Mouse (Mus musculus) 3T3-L1 (cell line): ENCODE measurements around the gene Dhx40.
"Not testable (repeated sequence)": the region's sequence is repeated elsewhere in the genome, so short reads cannot be mapped to it uniquely, and the experiment has no call there.

Source experiments
- DNase-seq: peaks from one replicate; pipeline ENCODE4 v3.0.0-alpha.2; 2015; ENCODE audit warnings: low read depth, low spot score

Gene Dhx40

GRCm38 (mm10) chr11:86751010-86751409, 56.5 kb downstream of the Dhx40 start:
- DNase-seq, result no peak

- no peak for DNase-seq
These were observed 57.6 kb downstream of the Dhx40 start for GRCm38 (mm10) chr11:86749776-86750423.

DNA sequence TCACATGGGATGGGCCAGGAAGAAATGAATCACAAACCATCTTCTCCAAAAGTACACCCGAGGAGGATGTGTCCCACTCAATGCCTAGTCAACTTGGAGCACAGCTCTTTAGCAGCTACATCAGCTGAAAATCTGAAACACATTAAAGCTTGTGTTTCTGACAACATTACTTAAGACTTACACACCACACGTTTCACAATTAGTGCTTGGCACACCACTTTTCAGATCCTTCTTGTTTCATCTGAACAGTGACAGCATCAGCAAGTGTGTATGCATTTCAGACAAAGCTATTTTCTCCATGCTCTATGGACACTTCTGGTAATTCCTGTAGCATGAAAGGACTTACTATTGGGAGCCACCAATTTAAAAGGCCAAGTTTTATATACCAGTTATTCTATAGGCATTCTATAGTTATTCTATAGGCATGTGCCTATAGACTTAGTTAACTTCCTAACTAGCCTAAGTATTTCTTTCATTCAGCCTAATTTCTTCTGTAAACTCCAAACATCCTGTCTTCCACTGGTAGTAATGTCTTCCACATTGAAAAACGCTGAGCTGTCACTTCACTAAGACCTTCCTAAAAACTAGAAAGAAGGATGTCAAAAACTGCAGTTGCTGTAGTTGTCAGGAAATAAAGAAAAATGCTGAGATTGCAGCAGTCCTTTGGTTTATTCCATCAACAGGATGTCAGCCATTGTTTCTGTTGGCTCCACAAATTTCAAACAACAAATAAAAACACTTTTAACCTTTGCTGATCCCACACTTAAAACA, 61.7 kb downstream of the Dhx40 start:
- DNase-seq, result no peak

- no peak for DNase-seq
These were observed 64.9 kb downstream of the Dhx40 start for GRCm38 (mm10) chr11:86742605-86743004.

GRCm38 (mm10) chr11:86741505-86741904, 66.0 kb downstream of the Dhx40 start:
- DNase-seq, result no peak

DNA sequence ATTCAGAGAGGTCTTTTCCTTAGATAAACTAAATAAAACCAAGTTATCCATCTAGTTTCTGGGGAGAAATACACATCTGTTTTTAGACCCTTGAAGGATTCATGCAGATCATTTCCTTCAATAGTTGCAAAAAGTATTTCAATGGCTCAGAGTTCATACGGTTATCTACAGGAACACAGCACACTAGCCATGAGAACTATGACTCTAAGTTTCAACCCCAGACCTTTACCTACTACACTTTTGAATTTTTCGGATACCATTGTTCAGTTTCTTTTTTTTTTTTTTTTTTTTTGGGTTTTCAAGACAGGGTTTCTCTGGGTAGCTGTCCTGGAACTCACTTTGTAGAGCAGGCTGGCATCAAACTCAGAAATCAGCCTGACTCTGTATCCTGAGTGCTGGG, 68.1 kb downstream of the Dhx40 start:
- DNase-seq, result no peak

- no peak for DNase-seq
These were observed 68.6 kb downstream of the Dhx40 start for GRCm38 (mm10) chr11:86738956-86739355.

DNA sequence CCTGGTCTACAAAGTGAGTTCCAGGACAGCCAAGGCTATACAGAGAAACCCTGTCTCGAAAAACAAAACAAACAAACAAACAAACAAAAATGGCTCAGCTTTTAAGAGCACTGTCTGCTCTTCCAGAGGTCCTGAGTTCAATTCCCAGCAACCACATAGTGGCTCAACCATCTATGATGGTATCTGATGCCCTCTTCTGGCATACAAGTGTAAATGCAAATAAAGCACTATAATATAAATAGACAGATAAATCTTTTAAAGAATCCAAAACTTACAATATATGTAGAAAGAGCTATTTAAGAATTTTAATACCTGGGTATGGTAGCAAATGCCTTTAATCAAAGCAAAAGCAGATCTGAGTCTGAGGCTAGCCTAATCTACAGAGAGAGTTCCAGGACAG, 69.2 kb downstream of the Dhx40 start:
- not testable (repeated sequence) for DNase-seq

- DNase-seq, result no peak
These were observed 70.1 kb downstream of the Dhx40 start for GRCm38 (mm10) chr11:86737301-86738000.

DNA sequence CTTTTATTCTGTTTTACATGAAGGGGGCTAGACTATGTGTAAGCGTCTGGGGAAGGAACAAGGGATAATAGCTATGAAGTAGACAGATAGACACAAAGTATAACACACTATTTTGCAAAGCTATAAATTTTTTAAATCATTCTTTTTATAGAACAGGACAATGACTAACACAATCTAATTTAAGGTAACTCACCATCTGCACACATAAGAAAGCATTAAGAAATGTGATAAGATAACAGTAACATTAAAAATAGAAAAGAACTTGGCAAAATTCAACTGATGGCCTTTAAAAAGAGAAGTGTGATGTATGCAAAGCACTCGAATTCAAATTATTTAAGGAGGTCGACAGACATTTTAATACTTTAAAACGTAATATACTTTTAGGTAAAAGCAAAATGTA, 72.6 kb downstream of the Dhx40 start:
- no peak for DNase-seq

DNA sequence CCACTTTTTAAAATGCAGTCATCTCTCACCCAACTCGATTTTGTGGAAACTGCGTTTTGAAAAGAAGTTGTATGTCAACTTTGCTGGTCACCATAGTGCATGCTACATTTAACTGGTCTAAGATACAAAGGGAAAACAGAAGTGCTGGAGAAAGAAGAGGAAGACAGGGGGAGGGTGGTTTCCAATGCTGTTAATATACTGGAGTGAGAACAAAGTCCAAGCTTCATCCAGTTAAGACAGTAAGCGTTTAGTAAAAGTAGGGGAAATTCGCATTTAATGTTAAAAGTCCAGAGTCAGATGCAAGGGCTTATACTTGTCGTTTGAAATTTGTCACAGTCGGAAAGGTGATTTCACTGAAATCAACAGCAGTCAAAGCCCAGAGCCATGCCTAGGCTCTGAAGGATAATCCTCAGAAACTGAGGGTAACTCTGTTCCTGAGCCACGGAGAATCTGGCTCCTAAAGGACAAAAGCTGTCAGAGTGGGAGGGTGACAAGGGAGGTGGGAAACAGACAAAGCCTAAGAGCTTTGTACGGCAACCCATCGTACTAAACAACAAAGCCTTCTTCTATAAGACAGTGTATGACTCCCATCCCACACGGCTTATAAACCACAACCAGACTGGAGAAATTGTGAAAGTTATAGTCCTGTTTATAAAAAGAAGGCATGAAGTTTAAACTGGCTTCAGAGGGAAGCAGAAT, 73.2 kb downstream of the Dhx40 start:
- no peak for DNase-seq

DNA sequence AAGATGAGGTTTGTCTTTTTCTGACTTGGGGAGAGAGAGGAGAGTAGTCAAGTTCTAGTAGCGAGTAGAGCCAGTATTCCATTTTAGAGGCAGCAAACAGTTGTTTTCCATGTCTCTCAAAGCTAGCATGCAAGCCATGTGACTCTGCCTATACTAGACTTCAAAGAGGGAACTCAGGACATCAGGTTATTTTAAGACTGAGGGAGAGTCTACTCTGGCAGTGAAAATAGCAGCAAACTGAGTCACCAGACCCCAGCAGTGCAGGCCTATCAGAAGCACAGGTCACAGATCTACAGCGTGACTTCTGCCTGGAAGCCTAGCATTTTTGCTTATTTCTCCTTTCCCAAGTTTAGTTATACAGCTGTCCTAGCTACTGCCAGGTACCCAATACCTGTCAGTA, 76.1 kb downstream of the Dhx40 start:
- DNase-seq, result peak; percentile 50

- no peak for DNase-seq
These were observed 81.9 kb downstream of the Dhx40 start for GRCm38 (mm10) chr11:86725607-86726006.

DNA sequence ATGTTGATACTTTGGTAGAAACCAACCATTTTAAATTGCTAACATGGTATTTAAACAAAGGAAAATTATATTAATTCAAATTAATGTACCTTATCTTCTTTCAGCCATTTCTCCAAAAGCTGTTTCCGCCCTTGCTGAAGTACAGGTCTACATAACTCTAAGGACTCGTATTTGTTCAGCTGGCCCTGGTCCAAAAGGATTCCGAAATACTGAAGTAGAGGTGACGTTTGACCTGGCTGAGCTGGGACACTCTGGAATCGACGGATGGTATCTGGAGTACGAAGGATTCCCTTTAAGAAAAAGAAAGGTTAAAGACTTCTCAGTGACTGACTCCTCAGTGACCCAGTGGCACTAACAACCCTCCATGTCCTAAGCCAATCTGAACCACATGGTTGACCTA, 82.6 kb downstream of the Dhx40 start:
- no peak for DNase-seq

- DNase-seq, result no peak
These were observed 83.5 kb downstream of the Dhx40 start for GRCm38 (mm10) chr11:86724004-86724403.

DNA sequence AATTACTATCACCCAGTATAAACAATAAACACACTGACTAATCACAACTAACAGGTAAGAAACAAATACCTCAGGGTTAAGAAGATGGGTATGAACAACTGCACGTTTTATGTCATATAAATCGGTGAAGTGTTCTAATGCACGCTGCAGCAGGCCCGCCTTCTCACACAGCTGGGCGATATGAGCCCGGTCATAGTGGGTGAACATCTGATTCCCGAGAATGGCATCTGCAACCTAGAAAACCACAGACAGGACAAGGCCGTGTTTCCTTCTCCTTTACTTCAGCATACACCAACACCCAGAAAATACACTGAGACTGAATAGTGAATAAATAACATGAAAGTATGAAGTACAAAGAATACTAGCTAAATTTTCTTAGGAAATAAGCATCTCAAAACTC, 88.2 kb downstream of the Dhx40 start:
- no peak for DNase-seq
